Mouse (Mus musculus): ENCODE data around the gene Chpf2.
"Not testable (repeated sequence)": the region's sequence is repeated elsewhere in the genome, so short reads cannot be mapped to it uniquely, and the experiment has no call there.

Gene Chpf2

GRCm38 (mm10) chr5:24586547-24587199 lies at the start of gene Chpf2:
Gene Chpf2 (plus strand): TSS chr5:24586741.
- in situ Hi-C loops (cut with MboI, MseI): no loop called here

GRCm38 (mm10) chr5:24537618-24538017 lies 48.9 kb upstream of the Chpf2 start:
- in situ Hi-C loops (cut with MboI, MseI): no loop called here

GRCm38 (mm10) chr5:24539571-24540296 lies 46.8 kb upstream of the Chpf2 start:
- in situ Hi-C loops (cut with MboI, MseI): no loop called here

- in situ Hi-C loops (cut with MboI, MseI): no loop called here
Observed at GRCm38 (mm10) chr5:24540387-24541143, 46.0 kb upstream of the Chpf2 start, which contains the start of gene Asb10. Gene Asb10 (minus strand): TSS chr5:24540978.

GRCm38 (mm10) chr5:24541144-24541569 lies 45.4 kb upstream of the Chpf2 start:
- in situ Hi-C loops (cut with MboI, MseI): no loop called here

- in situ Hi-C loops (cut with MboI, MseI): no loop called here
Observed at GRCm38 (mm10) chr5:24542643-24543042, 43.9 kb upstream of the Chpf2 start.

- in situ Hi-C loops (cut with MboI, MseI): no loop called here
Observed at GRCm38 (mm10) chr5:24550598-24551316, 35.8 kb upstream of the Chpf2 start.

- in situ Hi-C loops (cut with MboI, MseI): no loop called here
Observed at GRCm38 (mm10) chr5:24551317-24551688, 35.2 kb upstream of the Chpf2 start.

GRCm38 (mm10) chr5:24553621-24554244 lies 32.8 kb upstream of the Chpf2 start:
- in situ Hi-C loops (cut with MboI, MseI): no loop called here

GRCm38 (mm10) chr5:24555335-24555734 lies 31.2 kb upstream of the Chpf2 start:
- in situ Hi-C loops (cut with MboI, MseI): not testable (repeated sequence)

GRCm38 (mm10) chr5:24556709-24557108 lies 29.8 kb upstream of the Chpf2 start, which contains the start of gene 4931409K22Rik:
Gene 4931409K22Rik (minus strand): TSS chr5:24556809.
- in situ Hi-C loops (cut with MboI, MseI): no loop called here

- in situ Hi-C loops (cut with MboI, MseI): no loop called here
Observed at GRCm38 (mm10) chr5:24575948-24576347, 10.6 kb upstream of the Chpf2 start.

- in situ Hi-C loops (cut with MboI, MseI): no loop called here
Observed at GRCm38 (mm10) chr5:24576801-24577182, 9.7 kb upstream of the Chpf2 start.

GRCm38 (mm10) chr5:24577183-24577929 lies 9.2 kb upstream of the Chpf2 start, which contains the start of gene Abcf2:
Gene Abcf2 (minus strand): TSS chr5:24577467.
- in situ Hi-C loops (cut with MboI, MseI): no loop called here

- in situ Hi-C loops (cut with MboI, MseI): no loop called here
Observed at GRCm38 (mm10) chr5:24578109-24578963, 8.2 kb upstream of the Chpf2 start.

GRCm38 (mm10) chr5:24586106-24586505 lies 435 bp upstream of the Chpf2 start:
- in situ Hi-C loops (cut with MboI, MseI): no loop called here

- in situ Hi-C loops (cut with MboI, MseI): no loop called here
Observed at GRCm38 (mm10) chr5:24587200-24587577, 648 bp downstream of the Chpf2 start.

GRCm38 (mm10) chr5:24589511-24590500 lies 3.3 kb downstream of the Chpf2 start:
- in situ Hi-C loops (cut with MboI, MseI): no loop called here
